Mouse (Mus musculus): Measurements from ENCODE around the gene Col27a1.

Col27a1 gene

DNA sequence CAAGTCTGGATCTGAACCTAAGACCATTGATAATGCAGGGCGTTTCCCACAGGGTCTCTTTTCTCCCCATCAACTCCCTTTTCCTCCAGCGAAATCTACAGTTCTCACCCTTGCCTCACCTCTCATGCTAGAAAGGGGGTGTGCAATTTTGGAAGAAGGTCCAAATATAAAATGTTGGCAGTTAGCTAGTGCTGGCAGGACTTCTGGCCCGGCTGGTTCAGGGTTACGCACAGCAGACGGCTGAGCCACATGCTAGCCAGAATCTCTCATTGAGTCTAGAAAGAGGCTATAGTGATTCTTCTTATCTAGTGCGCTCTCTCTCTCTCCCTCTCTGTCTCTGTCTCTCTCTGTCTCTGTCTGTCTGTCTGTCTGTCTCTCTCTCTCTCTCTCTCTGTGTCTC lies 45.3 kb downstream of the Col27a1 start:
- DNase-seq (ENCODE audit: low read depth, low spot score): no peak

DNA sequence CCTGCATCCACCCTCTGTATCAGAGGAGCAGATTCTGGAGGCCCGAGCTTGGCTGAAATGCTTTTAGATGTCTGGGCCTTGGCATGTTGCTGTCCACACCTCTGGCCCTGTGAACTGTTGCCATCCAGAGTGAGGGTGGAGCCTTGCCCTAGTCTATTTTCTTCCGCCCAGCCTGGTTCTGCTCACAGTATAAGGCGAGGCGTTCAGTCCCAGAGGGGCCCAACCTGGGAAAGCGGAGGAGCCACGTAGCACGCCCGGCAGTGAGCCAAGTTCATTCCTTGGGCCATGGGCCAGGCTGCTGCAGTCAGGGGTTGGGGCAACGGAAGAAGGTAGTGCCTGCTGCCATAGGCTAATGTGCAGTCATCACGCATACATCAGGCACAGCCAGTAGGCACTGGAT lies 46.7 kb downstream of the Col27a1 start:
- DNase-seq (ENCODE audit: low read depth, low spot score): no peak

DNA sequence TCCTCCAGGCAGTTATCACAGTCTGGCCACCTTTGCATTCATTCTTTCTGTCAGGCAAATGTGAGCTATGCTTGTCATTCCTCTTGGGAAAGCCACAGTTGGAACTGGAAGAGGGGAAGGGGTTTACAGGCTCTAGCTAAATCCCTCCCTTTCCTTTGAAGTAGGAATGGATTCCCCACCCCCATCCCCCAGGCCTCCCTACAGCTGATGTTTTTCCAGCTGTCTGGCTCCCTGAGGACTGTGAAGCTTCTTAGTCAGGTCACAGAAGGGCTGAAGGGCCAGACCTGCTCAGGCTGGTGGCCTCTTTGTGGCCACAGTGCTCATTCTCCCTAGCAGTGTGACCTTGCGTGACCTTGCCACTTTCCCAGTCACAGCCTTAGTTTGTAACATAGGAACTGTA lies 49.1 kb downstream of the Col27a1 start:
- DNase-seq (ENCODE audit: low read depth, low spot score): no peak

DNA sequence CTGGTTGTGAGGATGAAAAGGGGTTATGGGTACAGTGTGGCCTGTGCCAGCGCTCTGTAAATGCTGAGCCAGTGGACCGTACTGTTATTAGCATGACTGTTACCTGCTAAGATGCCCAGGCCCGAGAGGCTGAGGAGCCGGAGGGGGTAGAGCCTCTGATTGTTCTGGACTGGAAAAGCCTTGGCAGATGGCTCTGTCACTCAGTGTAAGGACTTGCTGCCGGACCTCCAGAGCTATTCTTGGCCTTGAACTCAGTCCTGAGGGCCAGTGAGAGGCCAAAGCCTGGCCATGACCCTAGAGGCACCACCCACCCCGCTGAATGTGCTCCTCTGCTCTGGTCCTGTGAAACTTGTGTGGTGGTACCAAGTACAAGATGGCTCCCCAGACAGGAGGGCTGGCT lies 52.5 kb downstream of the Col27a1 start:
- no peak for DNase-seq (ENCODE audit: low read depth, low spot score)

DNA sequence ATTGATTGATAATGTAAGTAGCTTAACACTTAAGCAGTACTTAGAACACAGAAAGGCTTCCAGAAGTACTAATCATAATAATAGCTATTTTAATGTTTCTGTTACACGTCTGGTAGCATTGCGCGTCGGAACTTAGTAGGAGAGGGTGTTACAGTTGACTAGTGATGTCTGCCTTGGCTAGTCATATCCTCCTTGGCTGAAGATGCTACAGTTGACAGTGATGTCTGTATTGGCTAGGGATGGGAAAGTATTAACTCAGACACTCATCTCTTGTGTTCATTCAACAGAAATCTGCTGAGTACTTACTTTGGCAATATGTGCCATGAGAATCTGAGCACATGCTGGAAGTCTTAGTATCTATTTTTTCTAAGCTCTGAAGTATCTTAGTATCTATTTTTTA lies 53.3 kb downstream of the Col27a1 start:
- no peak for DNase-seq (ENCODE audit: low read depth, low spot score)

DNA sequence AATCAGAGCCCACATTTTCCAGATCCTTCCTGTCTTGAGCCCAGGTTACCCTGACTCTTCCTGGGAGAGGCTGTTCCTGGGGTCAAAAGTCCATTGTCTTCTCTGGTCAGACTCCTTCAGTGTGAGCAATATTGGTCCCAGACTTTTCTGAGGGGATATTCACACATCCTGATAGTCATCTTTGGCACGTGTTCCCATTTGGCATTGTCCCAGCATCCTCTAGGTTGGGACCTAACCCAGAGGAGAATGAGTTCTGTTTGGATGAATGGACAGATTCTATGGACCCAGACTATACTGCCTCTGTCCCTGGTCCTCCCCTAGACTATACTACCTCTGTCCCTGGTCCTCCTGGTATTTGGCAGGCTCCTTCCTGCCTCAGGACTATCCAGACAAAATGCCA lies 53.8 kb downstream of the Col27a1 start:
- no peak for DNase-seq (ENCODE audit: low read depth, low spot score)

DNA sequence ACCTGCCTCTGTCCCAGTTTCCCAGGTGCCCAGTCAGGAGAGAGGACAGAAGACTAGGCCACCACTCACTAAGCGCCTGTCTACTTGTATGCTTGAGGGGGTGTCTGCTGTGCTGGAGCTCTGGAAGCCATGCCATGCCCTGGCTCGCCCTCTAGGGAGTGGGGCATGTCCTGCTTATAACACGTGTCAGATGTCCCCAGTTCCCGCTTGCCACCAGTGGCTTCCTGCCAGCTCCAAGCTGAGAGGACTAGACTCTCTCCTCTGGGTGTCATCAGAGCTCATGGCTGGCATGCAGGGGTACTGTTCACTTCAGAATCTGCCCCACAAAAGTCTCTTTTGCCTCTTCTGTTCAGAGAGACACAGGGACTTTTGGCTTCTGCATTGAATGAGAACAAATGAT lies 55.0 kb downstream of the Col27a1 start:
- no peak for DNase-seq (ENCODE audit: low read depth, low spot score)

DNA sequence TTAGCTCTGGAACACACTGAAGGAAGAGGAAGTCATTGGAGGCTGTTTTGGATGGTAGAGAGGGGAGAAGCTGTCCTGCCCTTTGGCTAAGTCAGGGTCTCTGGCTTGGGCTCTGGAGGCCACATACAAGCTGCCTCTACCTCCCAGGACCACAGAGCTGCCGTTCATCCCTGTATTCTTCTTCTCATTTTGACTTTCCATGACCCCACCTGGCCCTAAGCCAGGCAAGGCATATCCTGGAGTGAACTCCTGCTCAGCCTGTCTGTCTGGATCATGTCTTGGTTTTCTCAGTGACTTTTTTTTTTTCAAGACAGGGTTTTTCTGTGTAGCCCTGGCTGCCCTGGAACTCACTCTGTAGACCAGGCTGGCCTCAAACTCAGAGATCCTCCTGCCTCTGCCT lies 60.7 kb downstream of the Col27a1 start:
- DNase-seq (ENCODE audit: low read depth, low spot score): no peak

DNA sequence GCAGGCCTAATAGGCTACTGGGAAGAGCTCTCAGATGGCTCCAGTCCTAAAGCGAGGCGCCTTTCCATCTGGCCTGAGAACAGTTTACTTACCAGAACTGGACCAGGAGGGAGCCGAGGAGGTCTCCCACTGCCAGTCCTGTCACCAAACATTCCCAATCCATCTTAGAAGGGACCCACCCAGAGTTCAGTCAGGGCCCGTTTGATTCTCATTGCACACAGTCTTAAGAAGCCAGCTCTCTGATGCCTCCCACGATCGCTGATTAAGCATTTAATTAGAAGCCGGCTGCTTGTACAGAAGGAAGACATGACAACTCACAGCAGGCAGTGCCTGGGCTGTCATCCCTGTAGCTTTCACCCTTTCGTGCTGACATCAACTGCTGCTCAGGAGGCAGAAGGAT lies 61.4 kb downstream of the Col27a1 start:
- no peak for DNase-seq (ENCODE audit: low read depth, low spot score)

DNA sequence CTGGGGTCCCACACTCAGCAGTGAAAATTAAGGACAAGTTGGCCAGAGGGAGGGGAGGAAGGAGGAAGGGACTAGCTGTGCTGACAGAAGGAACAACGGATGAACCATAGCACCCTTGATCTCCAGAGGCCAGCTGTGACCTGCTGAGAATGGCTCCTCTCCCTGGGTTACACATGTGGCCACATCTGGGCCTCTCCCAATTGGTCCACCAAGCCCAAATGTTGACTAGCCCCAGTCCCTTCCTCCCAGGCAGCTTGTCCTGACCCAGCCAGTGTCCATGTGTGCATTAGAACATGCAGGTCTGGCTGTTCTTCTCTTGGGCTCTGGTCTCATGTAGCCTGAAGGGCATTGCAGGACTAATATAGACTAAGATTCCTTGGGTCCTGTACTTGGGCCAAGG lies 62.8 kb downstream of the Col27a1 start:
- no peak for DNase-seq (ENCODE audit: low read depth, low spot score)

DNA sequence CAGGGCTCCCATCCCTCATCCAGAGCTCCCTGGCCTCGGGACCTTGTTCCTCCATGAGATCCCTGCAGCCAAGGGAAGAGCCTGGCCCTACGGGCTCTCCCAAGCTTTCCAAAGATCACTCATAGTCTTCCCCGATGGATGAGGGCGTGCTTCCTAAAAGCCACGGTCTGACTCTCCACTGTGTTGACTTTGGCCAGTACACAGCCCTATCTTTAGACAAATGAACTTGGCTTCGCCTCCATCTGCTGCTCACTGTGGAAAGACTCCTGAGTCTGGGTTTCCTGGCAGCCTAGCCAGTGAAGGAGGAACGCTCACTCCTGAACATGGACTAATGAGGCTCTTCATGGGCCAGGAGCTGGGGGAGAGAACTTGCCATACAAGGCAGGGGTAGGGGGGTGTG lies 65.0 kb downstream of the Col27a1 start:
- no peak for DNase-seq (ENCODE audit: low read depth, low spot score)

DNA sequence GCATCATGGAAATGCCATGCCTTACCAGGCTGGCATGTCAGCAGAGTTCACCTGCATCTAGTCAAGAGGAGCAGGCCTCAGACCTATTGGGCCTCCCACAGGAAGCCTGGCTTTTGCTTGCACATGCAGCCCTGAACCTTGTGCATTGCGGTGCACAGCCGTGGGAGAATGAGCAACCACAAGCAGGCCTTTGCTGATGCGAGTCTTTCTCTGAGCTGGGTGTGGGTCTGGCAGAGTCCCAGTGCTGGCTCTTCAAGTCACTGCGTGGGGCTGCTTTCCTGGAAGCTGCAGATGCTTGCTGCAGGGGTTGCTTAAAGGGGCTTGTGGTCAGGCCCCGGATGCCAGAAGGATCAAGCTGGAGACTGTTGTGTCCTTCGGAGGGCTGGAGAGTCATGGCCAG lies 67.9 kb downstream of the Col27a1 start:
- DNase-seq (ENCODE audit: low read depth, low spot score): peak; percentile 4

DNA sequence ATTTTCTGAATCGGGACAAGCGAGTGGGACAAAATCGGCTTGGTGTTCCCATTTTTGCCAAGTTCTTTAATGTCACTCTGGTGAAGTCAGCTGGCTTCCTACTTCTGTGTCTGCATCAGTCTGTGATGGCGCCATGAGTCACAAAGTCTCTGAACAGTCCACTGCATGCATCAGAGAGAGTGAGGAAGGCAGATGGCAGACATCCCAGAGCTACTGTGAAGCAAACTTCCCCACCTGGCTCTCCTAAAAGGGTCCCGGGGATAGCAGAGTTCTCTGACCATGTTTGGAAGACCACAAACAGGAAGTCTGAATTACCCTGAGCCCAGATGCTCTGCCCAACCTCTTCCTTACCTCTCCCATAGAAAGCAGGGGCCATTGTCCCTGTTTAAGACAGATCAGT lies 69.5 kb downstream of the Col27a1 start:
- DNase-seq (ENCODE audit: low read depth, low spot score): no peak

DNA sequence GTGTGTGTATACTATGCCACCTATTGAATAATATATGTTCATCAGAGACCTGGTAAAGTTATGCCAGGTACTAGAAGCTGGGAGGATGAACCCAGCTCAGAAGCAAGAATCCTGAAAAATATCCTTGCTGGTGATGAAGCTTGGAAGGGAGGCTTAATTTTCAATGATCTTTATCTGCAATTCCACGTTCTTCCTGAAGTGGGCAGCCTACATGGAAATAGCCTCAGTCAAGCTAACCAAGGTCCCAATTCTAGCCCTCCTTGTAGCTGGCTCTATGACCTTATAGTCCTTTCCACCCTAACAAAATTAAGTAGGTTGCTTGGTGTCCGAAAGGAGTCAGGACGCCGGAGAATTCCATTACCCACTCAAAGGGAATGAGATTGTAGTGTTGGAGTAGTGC lies 72.2 kb downstream of the Col27a1 start:
- DNase-seq (ENCODE audit: low read depth, low spot score): no peak

DNA sequence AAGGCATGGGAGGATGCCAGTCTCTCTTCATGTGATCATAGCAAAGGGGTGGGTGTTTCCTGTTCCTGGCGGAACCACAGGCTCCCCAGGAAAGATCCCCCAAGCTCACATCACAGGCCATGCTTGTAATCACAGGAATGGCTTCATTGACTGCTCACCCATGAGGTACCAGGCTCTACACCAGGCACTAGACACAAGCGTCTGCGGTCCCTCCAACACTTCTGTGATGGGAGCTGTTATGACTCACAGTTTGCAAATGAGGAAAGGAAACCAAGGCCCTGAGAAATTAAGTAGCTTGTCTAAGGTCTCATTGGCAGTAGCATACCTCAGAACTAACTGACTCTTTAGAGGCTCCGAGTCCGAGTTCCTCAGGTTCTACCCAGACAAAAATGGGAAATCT lies 74.7 kb downstream of the Col27a1 start:
- DNase-seq (ENCODE audit: low read depth, low spot score): no peak

DNA sequence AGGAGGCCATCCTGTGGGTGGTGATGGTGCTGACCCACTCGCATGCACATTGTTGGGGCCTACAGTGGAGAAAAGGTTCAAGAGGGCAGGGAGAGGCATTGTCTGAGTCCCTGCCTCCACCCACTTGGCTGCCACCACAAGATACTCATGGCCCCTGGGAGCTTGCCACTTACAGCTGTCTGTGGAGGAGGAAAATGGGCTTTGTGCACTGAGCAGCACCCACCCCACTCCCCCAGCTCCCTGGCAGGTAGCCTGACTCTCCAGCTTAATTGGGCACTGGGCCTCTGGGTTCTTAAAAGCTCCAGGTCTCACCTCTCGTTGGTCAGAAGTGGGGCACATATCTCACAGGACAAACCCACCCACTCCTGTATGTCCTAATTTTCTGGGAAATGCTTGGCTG lies 76.3 kb downstream of the Col27a1 start:
- no peak for DNase-seq (ENCODE audit: low read depth, low spot score)

DNA sequence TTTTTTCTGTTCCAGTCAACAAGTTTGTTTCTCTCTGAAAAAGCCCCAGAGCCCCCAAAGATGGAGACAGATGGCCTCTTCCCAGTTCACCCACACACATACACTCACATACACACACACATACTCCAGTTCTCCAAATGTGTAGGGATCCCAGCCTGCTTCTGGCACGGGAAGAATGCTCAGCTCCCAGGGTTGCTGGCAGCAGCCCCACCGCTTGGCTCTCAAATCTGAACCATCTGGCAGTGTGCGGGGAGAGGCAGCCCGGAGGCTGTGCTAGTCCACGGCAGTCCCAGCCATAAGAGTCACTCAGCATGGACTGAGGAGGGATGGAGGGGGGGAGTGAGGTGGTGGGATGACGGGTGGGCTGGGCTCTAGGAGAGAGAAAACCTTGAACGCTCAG lies 77.3 kb downstream of the Col27a1 start:
- no peak for DNase-seq (ENCODE audit: low read depth, low spot score)

DNA sequence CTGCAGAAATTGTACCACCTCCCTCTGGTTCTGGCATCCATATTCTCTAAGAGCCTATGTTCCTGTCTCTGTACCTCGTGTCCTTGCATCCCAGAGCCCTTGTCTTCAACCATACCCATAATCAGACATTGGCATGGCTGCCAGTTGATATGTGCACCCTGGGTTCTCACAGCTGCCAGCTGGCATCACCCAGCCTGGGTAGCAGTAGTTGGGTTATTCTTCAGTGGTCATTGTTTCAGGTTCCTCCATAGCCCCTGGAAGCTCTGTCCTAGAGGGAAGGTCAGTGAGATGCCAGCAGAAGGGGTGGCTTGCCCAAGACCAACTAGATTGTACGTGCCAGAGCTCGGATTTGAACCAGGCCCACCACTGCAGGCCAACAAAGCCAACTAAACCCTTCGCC lies 77.9 kb downstream of the Col27a1 start:
- no peak for DNase-seq (ENCODE audit: low read depth, low spot score)

DNA sequence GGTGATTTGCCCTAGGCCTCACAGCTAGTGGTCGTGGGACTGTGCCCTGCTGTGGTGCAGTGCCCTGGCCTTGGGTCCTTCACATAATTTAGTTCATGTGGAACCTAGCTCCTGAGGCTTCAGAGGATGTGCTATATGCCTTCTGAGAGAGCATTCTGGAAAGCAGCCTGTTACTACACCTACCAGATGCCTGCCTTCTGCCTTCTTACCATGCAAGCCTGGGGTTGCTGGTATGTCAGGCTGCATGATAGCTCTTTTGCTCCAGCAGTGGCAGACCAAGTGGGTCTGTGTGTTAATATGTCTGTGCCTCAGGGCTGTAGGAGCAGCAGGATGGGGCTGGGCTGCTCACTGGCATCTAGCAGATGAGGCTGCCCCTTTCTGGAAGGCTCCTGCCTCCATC lies 81.8 kb downstream of the Col27a1 start:
- no peak for DNase-seq (ENCODE audit: low read depth, low spot score)

DNA sequence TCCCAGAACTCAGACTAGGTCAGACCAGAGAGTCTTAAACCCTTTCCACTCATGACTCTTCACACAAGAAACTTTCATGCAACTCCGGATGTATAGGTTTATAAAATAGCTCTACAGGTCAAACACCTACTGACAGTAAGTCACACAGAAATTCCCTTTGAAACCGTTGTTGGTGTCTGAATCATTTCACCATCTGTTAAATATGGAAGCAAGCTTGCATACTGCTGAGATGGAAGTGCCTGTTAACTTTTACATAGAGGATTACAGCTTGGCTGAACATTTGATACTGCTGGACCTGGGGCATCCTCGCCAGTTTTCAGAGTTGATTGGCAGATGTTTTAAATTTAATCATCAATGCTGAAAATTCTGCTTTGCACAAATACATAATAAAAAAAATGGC lies 82.5 kb downstream of the Col27a1 start:
- no peak for DNase-seq (ENCODE audit: low read depth, low spot score)

DNA sequence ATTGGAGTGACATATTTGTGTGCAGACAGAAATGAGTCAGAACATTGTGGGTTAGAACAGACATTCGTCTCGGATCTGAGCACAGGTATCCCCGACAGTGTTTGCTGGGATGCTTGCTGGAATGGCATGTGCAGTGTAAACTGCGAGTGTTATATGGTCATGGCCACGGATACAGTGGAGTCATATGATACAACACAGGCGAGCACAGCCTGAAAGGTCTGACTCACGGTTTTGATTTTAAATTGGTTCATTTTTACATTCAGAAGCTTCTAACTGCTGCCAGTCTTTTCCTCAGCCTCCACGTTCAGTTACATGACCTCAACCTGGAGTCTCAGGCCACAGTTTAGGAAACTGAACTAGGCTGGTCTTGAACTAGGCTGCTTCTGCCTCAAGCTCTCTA lies 83.1 kb downstream of the Col27a1 start:
- no peak for DNase-seq (ENCODE audit: low read depth, low spot score)

DNA sequence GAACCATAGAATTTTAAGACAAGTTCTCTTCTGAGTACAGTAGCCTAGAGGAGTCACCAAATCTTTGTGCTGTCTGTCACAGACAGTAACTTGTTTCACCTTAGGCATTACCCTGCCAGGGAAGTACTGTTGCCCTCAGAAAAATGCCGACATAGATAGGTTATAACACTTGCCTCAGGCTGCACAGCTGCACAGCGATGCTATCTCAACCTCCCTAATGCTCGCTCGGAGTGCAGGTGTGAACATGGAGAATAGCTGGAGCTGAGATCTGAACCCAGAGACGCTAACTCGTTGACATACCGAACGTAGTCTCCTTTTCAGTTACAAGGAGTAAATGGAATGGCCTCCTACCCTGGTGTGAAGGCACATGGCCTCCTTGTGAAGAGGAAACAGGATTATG lies 84.4 kb downstream of the Col27a1 start:
- no peak for DNase-seq (ENCODE audit: low read depth, low spot score)

DNA sequence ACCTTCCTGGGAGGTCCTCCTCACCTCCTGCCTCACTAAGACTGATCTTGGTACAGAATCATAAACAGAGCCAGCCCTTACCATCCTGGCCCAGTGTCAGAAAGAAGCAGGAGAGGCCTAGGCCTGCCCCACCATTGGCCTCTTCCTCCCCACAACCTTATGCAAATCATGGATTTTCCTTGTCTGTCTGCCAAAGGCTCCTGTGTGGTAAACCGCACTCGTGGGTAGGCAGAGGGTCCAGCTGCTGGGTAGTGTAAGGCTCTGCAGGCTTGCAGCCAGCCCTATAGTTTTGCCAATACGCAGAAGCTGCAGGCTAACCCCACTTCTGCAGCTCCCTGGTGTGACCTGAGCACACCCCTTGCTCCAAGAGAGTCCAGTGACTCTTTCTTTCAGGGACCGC lies 88.8 kb downstream of the Col27a1 start:
- no peak for DNase-seq (ENCODE audit: low read depth, low spot score)

DNA sequence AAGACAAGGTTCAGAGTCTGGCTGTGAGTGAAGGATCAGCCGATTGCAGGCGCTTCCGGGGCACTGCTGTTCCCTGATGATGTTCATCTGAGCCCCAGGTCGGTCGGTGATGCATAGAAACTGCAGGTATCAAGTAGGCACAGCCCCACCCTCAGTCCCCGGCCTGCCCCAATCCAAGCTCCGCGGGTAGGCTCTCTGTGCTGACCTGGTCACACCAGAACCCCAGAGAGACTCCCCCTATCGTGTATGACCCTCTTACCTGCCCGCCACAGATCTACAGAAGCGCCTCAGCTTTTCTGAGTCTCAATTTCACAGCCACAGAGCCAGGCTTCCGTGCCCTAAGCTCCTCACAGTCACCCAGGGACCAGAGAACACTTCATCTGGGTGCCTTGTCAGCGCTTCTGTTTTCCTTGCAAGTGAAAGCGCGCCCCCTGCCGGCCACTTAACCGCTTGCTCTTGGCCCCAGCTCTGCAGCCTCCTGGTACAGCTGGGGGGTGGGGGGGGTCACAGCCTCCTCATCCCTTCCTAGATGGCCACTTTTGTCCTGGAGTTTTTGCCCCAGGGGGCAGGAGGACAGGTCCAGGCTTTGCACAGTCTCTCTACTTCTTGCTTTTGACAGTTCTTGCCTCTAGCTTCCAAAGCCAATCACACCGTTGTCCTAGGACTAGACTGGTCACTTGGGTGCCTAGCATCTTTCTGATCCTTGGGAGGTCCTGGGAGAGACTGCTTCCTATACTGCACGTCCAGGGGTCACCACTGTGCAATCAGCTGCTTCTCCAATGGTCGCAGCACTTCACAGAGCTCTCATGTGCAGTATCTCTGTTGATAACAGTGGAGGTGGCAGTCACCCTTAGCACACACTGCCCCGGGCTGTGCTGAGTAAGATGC lies 93.6 kb downstream of the Col27a1 start:
- DNase-seq (ENCODE audit: low read depth, low spot score): peak; percentile 71
